Mouse (Mus musculus) bone marrow, adult 2 months (tissue): Measurements from ENCODE around the gene 4933425L06Rik.

Source experiments
- CTCF ChIP-seq: fragments of 200-500 bp; IDR thresholded peaks from 2 replicates; pipeline ENCODE4 v1.5.1; 2011; ENCODE audit warnings: low read length, control low read depth; ENCODE audit not compliant: control insufficient read depth, insufficient read depth
- POLR2A ChIP-seq: fragments of 200-500 bp; IDR thresholded peaks from 2 replicates; pipeline ENCODE4 v1.6.1; 2011; ENCODE audit warnings: low read depth, mild to moderate bottlenecking, control low read depth, low read length, borderline replicate concordance; ENCODE audit not compliant: control insufficient read depth

DNA sequence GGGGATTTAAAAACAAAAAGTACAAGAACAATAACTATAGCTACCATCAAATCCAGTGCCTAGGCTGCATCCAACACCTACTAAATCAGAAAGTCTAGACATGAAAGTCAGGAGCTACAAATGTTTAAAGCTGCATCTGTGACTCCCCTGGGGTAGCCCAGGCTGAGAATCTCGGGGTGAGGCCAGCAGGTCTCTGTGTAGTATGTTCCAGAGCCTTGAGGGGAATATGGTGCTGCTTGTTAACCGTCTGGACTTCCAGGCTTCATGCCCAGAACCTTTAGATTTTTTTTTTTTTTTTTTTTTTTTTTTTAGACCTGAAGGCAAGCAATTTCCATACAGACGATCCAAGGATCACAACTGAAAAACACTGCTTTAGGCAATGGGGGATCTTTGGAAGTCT is 38.0 kb upstream of the 4933425L06Rik start:
- TF ChIP-seq POLR2A = no peak
- no peak for TF ChIP-seq CTCF
